Mouse (Mus musculus): ENCODE data around the gene Ramac. TPM values are rescaled to one million over a fixed set of nuclear protein-coding genes. Genes with fewer than 3 reads are reported as not detected.

Gene Ramac
- polyA plus RNA-seq (2012; rRNA removed): 11.4 and 13.5 TPM in 2 replicates

DNA sequence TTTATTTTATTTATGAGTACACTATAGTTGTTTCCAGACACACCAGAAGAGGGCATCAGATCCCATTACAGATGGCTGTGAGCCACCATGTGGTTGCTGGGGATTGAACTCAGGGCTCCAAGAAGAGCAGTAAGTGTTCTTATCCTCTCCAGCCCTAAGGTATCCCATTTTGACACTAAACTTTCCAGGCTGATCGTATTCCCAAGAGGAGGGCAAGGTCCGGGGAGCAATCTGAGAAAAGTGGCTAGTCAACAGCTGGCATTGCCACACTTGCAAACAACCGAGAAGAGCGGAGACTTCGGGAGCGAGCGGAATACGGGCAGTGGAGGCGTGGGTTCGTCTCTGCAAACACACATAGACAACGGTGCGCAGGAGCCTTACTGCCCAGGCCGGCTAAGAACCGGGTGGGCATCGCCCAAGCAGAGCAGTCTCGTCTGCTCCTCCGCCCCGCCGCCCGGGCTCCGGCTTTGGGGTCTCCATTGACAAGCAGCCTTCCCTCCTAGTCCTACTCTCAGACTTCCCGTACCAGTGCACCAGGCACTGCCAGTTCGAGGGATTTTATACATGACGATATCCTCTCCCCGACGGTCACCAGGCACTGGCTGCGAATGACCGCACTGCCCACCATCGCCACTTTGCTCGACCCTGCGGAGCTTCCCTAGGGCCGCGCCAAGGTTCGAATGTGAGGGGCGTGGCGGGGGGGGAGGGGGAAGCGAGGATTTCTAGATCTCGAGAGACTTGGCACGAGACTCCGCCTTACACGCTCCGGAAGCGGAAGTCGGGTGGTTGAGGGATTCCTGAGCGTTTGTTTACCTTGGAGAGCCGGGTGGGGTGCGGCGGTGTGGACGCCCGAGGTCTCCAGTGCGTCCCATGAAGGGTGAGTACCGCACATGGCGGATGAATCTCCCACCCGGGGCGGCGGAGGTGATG lies at the start of gene Ramac:
Gene Ramac, plus strand, starts transcription at position 746 of the 930 bp plus-strand sequence.
- TF ChIP-seq POLR2A (IDR thresholded peaks at IDR 0.05; ENCODE audit: control insufficient read depth, extremely low read depth, insufficient read depth, low read length, poor library complexity) (peak; percentile 85), CTCF (IDR thresholded peaks at IDR 0.05; ENCODE audit: borderline replicate concordance, control insufficient read depth, extremely low read depth, insufficient read depth, low read length, poor library complexity) (no peak)
- Histone ChIP-seq H3K4me1 (replicated peaks; ENCODE audit: control insufficient read depth, insufficient read depth, low read length) (peaks cover 6% of the 10 kb centered on the region), H3K27ac (ENCODE audit: control insufficient read depth, insufficient read depth, low read length) (peak within 1 kb of the TSS; percentile 15), H3K4me3 (ENCODE audit: control insufficient read depth, insufficient read depth, low read length) (peak within 1 kb of the TSS; percentile 83), H3K27me3 (ENCODE audit: control insufficient read depth, insufficient read depth, low read length) (no peaks in the 10 kb centered on the region), H3K36me3 (ENCODE audit: control insufficient read depth, insufficient read depth, low read length) (no peaks in the 10 kb centered on the region)
- WGBS: under 1% methylated on average over 56 of the region's 56 CpGs
- peak; percentile 84 for DNase-seq

- Histone ChIP-seq H3K27ac (ENCODE audit: control insufficient read depth, insufficient read depth, low read length) (no peak overlapping the region), H3K27me3 (ENCODE audit: control insufficient read depth, insufficient read depth, low read length) (no peaks in the 10 kb centered on the region), H3K4me3 (ENCODE audit: control insufficient read depth, insufficient read depth, low read length) (no peak overlapping the region), H3K36me3 (ENCODE audit: control insufficient read depth, insufficient read depth, low read length) (no peaks in the 10 kb centered on the region), H3K4me1 (replicated peaks; ENCODE audit: control insufficient read depth, insufficient read depth, low read length) (no peaks in the 10 kb centered on the region)
- 100% methylated on average over 1 of the region's 1 CpGs for WGBS
- DNase-seq: no peak
- TF ChIP-seq POLR2A (IDR thresholded peaks at IDR 0.05; ENCODE audit: control insufficient read depth, extremely low read depth, insufficient read depth, low read length, poor library complexity) (no peak), CTCF (IDR thresholded peaks at IDR 0.05; ENCODE audit: borderline replicate concordance, control insufficient read depth, extremely low read depth, insufficient read depth, low read length, poor library complexity) (no peak)
Measured at GRCm38 (mm10) chr7:81718657-81719056, 44.1 kb upstream of the Ramac start.

GRCm38 (mm10) chr7:81719216-81719661 lies 43.5 kb upstream of the Ramac start:
- no peaks in the 10 kb centered on the region for H3K4me1 ChIP-seq (replicated peaks; ENCODE audit: control insufficient read depth, insufficient read depth, low read length)
- no peaks in the 10 kb centered on the region for H3K36me3 ChIP-seq (ENCODE audit: control insufficient read depth, insufficient read depth, low read length)
- H3K27ac ChIP-seq (ENCODE audit: control insufficient read depth, insufficient read depth, low read length): no peak overlapping the region
- H3K27me3 ChIP-seq (ENCODE audit: control insufficient read depth, insufficient read depth, low read length): no peaks in the 10 kb centered on the region
- DNase-seq: no peak
- H3K4me3 ChIP-seq (ENCODE audit: control insufficient read depth, insufficient read depth, low read length): no peak overlapping the region
- TF ChIP-seq CTCF (IDR thresholded peaks at IDR 0.05; ENCODE audit: borderline replicate concordance, control insufficient read depth, extremely low read depth, insufficient read depth, low read length, poor library complexity): no peak
- TF ChIP-seq POLR2A (IDR thresholded peaks at IDR 0.05; ENCODE audit: control insufficient read depth, extremely low read depth, insufficient read depth, low read length, poor library complexity): no peak
- WGBS: 97% methylated on average over 1 of the region's 1 CpGs

DNA sequence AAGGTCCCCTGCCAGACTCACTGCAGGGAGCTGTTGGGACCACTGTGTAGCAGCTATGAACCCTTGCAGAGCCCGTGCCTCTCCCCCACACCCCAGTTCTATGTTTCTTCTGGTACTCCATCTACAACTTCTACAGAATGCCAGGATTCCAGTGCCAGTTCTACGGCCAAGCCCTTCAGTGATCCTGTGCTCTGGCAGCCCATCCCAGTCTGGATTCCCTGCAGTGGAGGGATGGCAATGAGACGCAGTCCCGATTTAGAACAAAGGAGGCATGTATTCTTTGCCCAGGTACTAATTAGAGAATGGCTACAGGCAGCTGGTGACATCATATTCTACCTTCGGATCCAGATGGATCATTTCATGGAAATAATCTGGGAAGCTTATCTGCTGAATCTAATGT lies 41.5 kb upstream of the Ramac start:
- DNase-seq: no peak
- TF ChIP-seq POLR2A (IDR thresholded peaks at IDR 0.05; ENCODE audit: control insufficient read depth, extremely low read depth, insufficient read depth, low read length, poor library complexity) (no peak), CTCF (IDR thresholded peaks at IDR 0.05; ENCODE audit: borderline replicate concordance, control insufficient read depth, extremely low read depth, insufficient read depth, low read length, poor library complexity) (no peak)
- Histone ChIP-seq H3K27ac (ENCODE audit: control insufficient read depth, insufficient read depth, low read length) (no peak overlapping the region), H3K27me3 (ENCODE audit: control insufficient read depth, insufficient read depth, low read length) (no peaks in the 10 kb centered on the region), H3K36me3 (ENCODE audit: control insufficient read depth, insufficient read depth, low read length) (no peaks in the 10 kb centered on the region), H3K4me3 (ENCODE audit: control insufficient read depth, insufficient read depth, low read length) (no peak overlapping the region), H3K4me1 (replicated peaks; ENCODE audit: control insufficient read depth, insufficient read depth, low read length) (no peaks in the 10 kb centered on the region)
- 87% methylated on average over 5 of the region's 5 CpGs for WGBS

DNA sequence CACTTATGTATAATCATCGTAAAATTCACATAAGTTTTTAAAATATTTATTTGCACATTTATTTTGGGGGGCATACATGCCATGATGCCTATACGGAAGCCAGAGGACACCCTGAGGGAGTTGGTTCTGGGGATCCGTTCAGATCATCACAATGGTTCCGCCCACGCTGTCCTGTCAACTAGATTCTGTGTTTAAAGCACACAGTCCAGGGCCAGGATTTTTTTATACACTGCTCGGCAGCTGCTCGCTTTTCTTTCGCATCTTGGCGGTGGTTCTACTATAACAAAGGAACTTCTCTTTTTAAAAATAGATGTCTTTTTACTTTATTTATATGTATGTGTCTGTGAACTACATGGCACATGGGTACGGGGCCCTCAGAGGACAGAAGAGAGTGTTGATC lies 38.9 kb upstream of the Ramac start:
- no peak overlapping the region for H3K4me3 ChIP-seq (ENCODE audit: control insufficient read depth, insufficient read depth, low read length)
- TF ChIP-seq POLR2A (IDR thresholded peaks at IDR 0.05; ENCODE audit: control insufficient read depth, extremely low read depth, insufficient read depth, low read length, poor library complexity) (no peak), CTCF (IDR thresholded peaks at IDR 0.05; ENCODE audit: borderline replicate concordance, control insufficient read depth, extremely low read depth, insufficient read depth, low read length, poor library complexity) (no peak)
- no peak overlapping the region for H3K27ac ChIP-seq (ENCODE audit: control insufficient read depth, insufficient read depth, low read length)
- H3K36me3 ChIP-seq (ENCODE audit: control insufficient read depth, insufficient read depth, low read length): no peaks in the 10 kb centered on the region
- no peaks in the 10 kb centered on the region for H3K4me1 ChIP-seq (replicated peaks; ENCODE audit: control insufficient read depth, insufficient read depth, low read length)
- 93% methylated on average over 10 of the region's 10 CpGs for WGBS
- DNase-seq: no peak
- H3K27me3 ChIP-seq (ENCODE audit: control insufficient read depth, insufficient read depth, low read length): no peaks in the 10 kb centered on the region

- H3K4me3 ChIP-seq (ENCODE audit: control insufficient read depth, insufficient read depth, low read length): no peak overlapping the region
- no peak for DNase-seq
- 19% methylated on average over 18 of the region's 18 CpGs for WGBS
- no peak overlapping the region for H3K27ac ChIP-seq (ENCODE audit: control insufficient read depth, insufficient read depth, low read length)
- H3K36me3 ChIP-seq (ENCODE audit: control insufficient read depth, insufficient read depth, low read length): no peaks in the 10 kb centered on the region
- no peaks in the 10 kb centered on the region for H3K4me1 ChIP-seq (replicated peaks; ENCODE audit: control insufficient read depth, insufficient read depth, low read length)
- H3K27me3 ChIP-seq (ENCODE audit: control insufficient read depth, insufficient read depth, low read length): no peaks in the 10 kb centered on the region
- TF ChIP-seq CTCF (IDR thresholded peaks at IDR 0.05; ENCODE audit: borderline replicate concordance, control insufficient read depth, extremely low read depth, insufficient read depth, low read length, poor library complexity) (no peak), POLR2A (IDR thresholded peaks at IDR 0.05; ENCODE audit: control insufficient read depth, extremely low read depth, insufficient read depth, low read length, poor library complexity) (no peak)
Measured at GRCm38 (mm10) chr7:81725986-81726727, 36.6 kb upstream of the Ramac start.
